Mouse (Mus musculus): ENCODE data around the gene Sart1.
"Not testable (repeated sequence)": the region's sequence is repeated elsewhere in the genome, so short reads cannot be mapped to it uniquely, and the experiment has no call there.

Gene Sart1

DNA sequence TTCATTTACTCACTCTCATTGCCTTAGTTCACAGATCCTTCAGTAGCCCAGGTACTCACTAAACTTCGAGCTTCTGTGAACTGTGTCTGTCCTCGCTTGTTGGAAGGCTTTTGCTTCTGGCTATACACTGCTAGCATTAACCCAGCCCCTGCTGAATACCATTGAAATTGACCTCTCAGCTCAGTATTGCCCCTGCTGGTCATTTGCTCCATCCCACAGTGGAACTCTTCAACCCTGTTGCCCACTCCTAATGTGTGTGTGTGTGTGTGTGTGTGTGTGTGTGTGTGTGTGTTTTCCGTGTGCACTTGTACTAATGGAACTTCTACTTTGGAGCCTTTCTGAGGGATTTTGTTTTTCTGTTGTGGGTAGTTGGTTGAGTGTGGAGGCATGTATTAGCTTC is 17.6 kb downstream of the Sart1 start:
- DNase-seq (ENCODE audit: low read depth) = no peak

DNA sequence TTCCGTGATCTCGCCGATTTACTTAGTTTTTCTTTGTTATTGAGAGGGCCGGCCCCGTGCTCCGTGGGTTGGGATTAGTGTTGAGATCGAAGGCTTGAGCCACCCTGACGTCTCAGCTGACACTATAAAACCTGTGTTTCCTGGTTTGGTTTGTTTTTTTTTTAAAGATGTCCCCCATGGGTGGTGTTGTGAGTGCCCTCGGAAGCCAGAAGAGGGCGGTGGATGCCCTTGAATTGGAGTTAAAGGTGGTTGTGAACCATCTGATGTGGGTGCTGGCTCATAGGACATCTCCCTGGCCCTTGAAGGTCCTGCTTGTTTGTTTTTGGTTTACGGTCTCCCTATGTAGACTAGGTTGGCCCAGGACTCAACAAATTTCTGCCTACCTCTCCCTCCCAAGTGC is 21.0 kb downstream of the Sart1 start:
- DNase-seq (ENCODE audit: low read depth) = peak; percentile 75

DNA sequence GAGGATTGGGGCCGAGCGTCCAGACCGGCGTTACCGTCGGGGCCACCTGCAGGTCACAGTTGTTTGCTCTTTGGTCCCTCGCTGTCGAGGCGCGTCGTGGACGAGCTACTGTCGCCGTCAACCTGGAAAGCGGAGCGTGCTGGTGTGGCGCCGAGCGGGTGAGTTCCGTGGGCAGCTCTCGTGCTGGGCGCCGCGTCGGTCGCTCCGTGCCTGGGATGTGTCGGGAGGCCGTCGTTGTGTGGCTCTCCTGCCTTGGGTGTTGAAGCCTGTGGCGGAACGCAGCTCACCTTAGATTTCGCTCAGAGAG is 21.5 kb downstream of the Sart1 start, which contains the start of gene Banf1:
TSS of gene Banf1 (minus strand) at position 116 of the 307 bp plus-strand sequence.
- no peak for DNase-seq (ENCODE audit: low read depth)

DNA sequence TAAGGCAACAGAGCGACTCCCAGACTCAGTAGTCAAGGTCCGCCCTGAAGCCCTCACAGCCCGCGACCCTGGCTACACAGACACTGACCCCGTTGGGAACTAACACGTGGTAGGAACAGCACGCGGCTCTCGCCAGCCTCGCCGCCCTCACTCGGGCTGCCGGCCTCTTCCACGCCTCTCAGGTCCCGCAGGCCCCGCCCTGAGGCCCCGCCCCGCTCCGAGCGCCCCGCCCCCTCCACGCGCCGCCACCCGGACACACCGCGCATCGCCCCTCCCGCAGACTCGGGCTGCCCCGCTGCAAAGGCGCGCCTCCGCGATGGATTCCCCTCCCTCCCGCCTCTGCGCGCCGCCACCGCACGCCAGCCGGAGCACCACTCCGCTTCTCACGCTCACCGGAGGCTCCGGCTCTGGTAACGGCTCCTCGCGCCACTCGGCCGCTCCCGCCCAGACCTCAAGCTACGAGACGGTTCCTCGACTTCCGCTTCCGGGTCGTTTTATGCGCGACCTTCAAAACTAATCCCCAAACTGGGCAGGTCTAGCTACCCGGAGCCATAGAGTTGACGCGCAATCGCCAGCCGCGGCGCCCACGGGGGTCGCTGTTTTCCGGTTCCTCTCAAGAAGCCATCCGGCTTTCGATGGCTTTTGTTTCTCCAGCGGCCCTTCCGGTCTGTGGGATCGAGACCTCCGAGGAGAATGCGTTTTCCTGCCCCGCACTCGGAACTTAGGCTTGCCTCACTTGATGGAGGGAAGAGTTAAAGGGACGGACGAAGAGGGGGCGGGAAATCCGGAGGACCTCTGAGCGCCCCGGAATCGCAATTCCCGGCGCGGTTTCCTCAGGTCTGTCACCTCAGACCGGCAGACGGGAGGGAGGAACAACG is 22.1 kb downstream of the Sart1 start, which contains the start of gene Eif1ad:
TSS of gene Eif1ad (plus strand) at position 567 of the 878 bp plus-strand sequence.
- DNase-seq (ENCODE audit: low read depth) = peak; percentile 99

DNA sequence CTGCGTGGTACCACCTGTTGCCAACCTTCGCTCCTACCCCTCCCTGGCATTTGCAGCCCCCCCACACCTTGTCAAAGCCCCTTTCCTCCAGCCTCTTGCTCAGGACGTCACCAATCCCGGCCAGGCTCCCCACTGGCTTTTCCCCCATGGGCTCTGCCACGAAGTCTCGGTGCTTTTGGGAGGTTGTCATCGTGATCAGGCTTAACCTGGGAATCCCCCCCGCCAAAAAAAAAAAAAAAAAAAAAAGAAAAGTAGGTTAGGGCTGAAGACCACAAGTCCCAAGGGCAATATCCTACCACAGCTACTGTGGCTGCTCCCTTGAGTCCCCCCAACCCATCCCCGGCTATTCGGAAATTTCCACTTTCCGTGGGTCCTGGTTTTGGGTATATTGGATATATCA is 22.8 kb downstream of the Sart1 start:
- no peak for DNase-seq (ENCODE audit: low read depth)

DNA sequence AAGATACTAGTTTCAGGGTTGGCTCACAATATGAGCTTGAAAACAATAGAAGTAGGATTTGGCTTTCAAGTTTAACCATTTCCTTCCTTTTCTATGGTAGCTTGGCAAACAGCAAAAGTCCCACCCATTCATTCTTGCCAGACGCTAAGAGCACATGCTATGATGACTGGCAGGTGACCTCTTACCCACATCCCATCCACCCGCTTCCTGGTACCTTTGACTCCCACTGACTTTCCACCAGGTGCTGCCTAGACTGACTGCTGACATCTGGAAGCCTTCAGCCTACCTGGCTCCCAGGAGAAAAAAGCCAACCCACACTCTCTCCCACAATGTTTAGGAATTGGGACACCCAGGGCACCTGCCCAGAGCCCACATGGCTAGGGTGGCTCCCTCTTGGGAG is 24.4 kb downstream of the Sart1 start:
- peak; percentile 69 for DNase-seq (ENCODE audit: low read depth)

DNA sequence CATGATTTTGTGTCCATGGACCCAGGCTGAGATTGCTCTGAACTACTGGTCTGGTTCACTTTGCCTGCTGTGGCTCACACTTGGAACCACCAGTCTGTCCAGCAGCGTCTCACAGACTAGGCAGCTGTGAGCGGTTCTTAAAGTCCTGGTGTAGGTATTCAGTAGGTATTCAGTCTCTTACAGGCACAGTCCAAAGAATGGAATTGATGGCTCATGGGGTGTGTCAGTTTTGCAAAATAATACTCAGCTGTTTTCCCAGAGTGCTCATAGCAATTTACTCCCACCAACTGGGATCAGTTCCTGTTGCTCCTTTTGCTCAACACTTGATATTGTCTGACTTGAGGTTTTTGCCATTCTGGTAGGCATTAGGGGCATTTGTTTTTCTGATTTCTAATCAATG is 26.3 kb downstream of the Sart1 start:
- no peak for DNase-seq (ENCODE audit: low read depth)

DNA sequence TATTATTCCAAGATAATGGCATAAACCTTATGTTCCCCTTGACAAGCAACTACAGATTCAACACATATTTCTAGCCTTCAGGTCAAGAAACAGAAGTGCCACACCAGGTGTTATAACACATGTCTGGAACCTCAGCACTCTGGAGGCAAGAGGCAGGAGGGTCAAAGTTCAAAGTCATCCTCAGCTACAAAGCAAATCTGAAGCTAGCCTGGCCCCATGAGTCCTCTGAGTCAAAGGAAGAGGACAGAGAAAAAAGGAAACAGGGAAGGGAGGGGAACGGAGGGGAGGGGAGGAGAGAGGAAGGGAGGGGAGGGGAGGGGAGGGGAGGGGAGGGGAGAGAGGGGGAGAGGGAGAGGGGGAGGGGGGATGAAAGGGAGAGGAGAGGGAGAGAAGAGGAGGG is 32.4 kb downstream of the Sart1 start:
- peak; percentile 29 for DNase-seq (ENCODE audit: low read depth)

DNA sequence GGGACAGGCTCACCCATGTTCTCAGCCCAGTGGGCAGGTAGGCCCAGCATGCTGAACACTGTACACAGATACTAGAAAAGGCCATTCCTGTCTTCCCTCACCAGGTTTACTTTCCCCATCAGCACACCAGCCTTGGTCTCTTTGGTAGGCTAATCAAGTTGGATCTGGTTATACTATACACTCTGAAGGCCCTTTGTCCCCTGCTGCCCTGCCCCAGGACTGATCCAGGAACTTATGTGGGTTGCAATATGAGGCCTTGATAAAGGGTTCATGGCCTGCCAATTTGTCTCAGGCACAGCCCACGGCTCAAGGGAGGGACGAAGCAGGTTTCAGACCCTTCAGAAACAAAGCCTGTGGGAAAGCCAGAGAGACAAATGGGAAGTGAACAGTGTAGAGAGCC is 34.9 kb downstream of the Sart1 start:
- no peak for DNase-seq (ENCODE audit: low read depth)

DNA sequence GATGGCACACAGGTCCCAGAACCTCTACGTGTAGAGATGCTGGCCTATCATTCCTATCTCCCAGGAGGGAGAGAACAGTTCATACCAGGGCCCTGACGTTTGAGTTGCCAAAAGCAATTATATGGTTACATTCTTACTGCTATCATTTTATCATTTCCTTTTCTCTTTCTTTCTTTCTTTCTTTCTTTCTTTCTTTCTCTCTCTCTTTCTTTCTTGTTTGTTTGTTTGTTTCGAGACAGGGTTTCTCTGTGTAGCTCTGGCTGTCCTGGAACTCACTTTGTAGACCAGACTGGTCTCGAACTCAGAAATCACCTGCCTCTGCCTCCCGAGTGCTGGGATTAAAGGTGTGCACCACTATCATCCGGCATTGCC is 39.0 kb downstream of the Sart1 start, which contains the start of gene Cst6:
TSS of gene Cst6 (minus strand) at position 73 of the 372 bp plus-strand sequence.
- DNase-seq (ENCODE audit: low read depth) = not testable (repeated sequence)

DNA sequence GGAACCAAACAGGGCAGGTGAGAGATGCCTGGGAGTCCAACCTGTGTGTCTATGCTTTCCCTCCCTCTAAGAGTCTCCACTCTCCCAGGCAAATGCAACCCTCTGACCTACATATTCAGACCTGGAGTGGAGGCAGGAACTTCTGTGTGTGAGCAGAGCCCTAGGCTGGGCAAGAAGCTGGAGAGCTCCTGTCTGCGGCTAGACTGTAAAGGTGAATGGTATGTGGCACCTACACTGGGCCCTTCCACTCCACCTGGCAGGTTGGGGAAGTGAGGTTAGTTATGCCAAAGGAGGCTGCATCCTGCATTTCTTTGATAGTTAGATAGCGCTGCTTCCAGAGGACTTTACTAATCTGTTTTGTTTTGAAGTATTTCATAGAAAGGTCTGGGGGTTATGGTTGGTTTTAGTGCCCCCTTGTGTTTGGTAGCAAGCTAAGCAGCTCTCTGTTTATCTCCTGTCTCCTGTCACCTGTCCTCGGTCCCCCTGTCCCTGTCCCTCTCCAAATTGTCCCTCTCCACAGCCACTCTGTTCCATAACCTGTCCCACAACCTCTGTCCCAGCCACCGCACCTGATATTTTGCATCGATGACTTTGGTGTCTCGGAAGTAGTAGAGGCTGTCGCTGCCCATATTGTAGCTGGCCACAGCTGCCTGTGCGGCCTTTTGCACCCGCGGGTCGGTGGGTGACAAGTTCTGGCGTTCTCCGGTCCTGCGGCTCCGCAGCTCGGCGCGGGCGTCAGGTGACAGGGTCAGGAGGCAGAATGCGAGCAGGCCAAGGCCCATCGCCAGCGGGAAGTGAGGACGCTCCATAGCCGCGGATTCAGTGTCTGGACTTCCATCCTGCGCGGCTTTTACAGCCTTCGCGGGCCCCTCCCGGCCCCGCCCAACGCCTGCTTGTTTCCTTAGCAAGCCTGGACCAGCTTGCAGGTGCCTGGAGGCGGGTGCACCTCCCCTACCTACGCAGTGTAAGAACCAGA is 39.7 kb downstream of the Sart1 start:
- peak; percentile 74 for DNase-seq (ENCODE audit: low read depth)

DNA sequence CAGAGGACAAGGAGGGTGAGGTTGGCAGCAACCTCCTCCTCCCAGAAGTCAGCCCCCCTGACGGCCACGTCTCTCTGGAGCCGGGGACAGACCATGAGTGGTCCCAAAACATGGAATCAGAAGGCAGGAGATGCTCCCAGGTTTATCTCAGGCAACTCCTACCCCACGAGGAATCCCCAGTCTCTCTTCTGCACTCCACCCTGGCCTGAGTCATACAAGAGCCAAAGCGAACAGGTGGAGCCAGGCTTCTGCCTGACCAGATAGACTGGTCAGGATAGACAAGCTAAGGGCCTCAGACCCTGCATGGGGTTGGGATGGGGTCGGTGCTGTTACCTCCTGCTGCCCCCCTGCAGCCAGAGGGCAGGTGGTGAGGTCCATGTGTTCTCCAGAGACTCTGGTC is 40.4 kb downstream of the Sart1 start:
- DNase-seq (ENCODE audit: low read depth) = no peak

DNA sequence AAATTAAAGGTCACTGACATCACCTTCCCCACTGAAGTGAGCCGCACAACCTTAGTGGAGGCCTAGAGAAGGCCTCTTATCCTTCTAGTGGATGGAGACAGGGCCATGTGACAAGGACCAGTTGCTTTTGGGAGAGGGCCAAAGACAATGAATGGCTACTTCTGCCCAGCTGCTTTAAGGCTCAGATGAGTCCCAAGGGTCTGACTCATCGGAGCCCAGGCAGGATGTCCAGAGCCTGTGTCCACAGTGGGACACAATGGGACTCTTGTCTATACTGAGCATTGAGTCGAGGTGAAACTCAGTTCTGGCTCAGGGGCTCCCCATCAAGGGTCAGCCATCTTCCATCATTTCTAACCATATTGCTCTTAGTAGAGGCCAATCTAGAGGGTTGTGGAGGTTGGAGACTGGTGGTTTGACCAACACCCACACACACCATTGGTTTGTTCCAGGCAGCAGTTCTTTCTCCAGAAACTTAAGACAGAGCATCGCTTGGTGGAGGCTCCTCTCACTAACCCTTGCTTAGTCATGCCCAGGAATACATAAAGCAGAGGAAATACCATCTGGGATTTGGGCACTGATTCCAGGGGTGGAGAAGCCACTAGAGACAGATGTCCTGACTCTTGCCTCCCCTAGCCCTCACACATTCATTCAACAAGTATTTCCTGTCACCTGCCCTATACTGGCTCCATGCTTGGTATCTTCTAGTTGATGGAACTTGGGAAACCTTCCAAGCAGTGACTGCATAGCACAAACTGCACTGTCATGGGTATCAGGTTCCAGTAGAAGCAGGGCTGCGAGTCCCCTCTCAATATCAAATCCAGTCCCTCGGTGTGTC is 43.0 kb downstream of the Sart1 start:
- no peak for DNase-seq (ENCODE audit: low read depth)

DNA sequence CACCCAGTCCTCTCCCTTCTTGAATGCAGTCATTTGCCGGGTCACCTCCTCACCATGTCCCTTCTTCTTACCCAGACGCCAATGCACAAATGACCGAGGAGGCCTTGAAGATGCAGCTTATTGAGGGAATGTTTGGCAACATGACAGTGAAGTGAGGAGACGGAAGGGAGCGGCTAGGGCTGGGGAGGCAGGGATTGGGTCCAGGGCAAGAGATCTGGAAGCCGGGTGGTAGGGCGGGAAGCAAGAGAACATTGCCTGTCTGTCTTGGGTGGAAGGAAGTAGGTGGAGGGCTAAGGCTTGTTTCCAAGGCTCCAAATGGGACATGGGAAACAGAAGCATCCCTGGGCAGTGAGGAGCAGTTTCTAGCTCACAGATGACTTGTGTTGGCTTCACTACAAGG is 47.1 kb downstream of the Sart1 start:
- DNase-seq (ENCODE audit: low read depth) = no peak

DNA sequence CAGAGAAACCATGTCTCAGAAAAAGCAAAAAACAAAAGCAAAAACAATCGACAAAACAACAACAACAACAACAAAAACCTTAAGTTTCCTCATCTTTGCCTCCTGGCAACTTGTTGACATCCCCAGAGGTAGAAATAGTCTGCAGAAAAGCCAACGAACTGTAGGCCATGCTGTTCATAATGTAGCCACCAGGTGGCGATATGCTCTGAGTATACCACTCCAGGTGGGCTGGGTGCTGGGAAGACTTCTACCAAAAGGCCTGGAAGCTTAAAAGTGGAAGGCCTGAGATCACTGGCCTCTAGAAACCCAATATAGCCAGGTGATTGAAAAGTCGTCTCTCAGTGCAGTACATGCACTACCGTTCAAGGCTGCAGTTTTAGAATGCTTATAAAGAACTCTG is 50.5 kb downstream of the Sart1 start:
- peak; percentile 88 for DNase-seq (ENCODE audit: low read depth)

DNA sequence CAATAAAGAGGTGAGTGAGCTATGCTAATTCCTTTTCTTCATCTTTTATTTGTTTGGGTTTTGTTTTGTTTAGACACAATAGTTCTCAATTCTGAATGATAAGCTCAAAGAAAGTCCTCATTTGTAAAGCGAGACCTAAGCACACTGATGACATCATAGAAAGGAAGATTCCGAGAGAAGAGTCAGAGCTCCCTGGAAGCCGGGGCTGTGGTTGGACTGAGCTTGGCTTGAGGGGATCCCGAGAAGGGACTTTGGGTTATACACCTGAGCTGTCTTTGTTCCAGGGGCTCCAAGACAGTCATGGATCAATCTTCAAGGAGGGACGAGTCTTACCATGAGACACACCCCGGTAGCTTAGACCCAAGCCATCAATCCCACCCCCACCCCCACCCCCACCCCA is 53.1 kb downstream of the Sart1 start, which contains the start of gene Catsper1:
TSS of gene Catsper1 (plus strand) at position 301 of the 400 bp plus-strand sequence.
- no peak for DNase-seq (ENCODE audit: low read depth)

DNA sequence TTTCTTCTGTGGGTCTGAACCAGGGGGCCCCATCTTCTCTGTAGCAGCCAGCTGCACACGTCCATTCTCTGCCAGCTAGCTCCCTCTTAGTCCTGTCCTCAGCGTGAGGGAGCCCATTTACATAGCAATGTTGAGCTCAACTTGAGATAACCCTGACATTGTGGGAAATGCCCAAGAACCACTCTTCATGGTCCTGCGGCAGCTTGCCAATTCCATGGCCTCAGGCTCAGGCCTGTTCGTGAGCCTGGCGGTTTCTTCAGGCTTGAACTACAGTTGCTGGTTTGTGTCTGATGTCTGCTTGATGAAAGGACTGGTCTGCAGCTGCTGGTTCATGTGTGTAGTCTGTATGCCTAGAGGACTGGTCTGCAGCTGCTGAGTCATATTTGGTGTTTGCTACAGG is 53.8 kb downstream of the Sart1 start:
- DNase-seq (ENCODE audit: low read depth) = no peak

DNA sequence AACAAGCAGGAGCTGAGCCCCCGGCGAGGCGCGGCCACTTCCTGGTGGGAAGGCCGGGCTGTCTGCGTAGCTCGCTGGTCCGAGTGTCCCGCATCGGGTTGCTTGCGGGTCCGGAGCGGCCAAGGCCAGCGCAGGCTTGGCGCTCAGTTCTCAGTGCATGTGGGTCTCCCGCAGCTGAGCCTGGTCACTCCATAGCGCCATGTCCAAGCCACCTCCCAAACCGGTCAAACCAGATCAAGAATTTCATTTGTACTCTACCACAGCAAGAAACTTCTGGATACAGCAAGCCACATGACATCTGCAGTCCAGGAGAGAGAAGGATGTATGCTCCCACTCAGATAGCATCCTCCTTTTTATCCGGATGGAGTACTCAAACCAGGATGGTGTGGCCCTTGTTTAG is 60.5 kb downstream of the Sart1 start:
- no peak for DNase-seq (ENCODE audit: low read depth)
